Mouse (Mus musculus) thymus, postnatal 25 days (tissue): ENCODE measurements around the gene Pls1.

Experiments
- DNase-seq: peaks from one replicate; pipeline ENCODE4 v3.0.0; 2022

The Pls1 gene

DNA sequence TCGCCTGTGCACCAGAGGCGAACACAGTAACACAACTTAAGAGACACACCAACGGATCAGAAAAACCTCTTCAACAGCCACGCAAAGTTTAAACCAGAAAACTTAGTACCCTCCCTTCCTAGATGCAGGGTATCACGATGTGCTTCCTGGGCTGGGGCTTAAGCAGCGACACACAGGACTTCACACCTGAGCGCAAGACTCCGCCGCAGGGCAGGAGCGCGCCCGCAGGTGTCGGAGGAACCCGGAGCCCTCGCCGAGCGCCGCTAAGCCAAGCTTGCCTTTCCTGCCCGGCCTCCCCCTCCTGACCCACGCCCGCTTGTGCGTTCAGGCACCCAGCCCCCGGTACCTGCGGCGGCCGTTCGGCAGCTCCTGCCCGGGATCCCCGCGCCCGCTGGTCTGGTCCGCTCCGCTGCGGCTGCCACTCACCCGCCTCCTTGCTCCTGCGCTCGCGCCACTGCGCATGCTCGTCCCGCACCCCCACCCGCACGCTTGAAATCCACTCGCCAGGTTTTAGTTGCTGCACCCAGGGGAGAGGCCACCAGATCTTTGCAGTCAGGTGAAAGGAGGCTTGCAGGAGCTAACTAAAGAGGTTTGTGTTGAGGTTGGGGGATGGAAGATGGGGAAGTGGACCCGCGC is at the start of gene Pls1:
Gene Pls1, minus strand, starts transcription at position 487 of the 636 bp plus-strand sequence.
- peak; percentile 87 for DNase-seq

DNA sequence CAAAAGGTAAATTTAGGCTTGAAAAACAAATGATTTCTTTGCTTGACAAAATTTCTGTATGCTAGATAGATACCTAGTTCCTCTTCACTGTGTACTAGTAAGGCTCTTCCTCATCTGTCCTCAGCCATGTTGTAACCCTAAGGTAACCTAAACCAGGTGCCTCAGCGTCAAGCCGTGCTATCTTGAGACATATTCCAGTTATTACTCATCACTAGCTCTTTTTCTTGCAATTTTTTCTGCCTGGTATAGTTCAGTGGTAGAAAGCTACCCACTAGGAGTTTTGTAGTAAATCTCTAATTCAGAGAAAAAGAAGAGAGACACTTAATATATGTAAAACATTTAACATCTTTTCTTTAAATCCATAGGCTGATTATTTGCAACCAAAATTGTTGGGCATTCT is 37.6 kb upstream of the Pls1 start:
- DNase-seq = no peak

DNA sequence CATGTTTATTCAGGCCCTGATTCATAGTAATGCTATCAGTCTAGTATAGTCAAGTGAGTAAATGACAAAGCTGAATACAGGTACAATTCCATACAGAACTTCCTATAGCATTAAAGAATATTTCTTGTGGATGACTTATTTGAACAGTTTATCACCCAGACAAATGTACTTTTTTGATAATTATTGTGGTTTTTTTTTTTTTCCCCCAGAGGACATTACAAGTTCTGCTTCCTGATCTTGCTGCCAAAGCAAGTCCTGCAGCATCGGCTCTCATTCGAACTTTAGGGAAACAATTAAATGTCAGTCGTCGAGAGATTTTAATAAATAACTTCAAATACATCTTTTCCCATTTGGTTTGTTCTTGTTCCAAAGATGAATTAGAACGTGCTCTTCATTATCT is 33.1 kb upstream of the Pls1 start:
- no peak for DNase-seq

GRCm38 (mm10) chr9:95858027-95858570 is 13.0 kb upstream of the Pls1 start:
- peak; percentile 29 for DNase-seq

GRCm38 (mm10) chr9:95857414-95858026 is 12.4 kb upstream of the Pls1 start, which contains the start of gene Atr:
TSS of gene Atr (plus strand) at chr9:95857597.
- DNase-seq = peak; percentile 97

GRCm38 (mm10) chr9:95856004-95856403 is 10.9 kb upstream of the Pls1 start:
- no peak for DNase-seq

DNA sequence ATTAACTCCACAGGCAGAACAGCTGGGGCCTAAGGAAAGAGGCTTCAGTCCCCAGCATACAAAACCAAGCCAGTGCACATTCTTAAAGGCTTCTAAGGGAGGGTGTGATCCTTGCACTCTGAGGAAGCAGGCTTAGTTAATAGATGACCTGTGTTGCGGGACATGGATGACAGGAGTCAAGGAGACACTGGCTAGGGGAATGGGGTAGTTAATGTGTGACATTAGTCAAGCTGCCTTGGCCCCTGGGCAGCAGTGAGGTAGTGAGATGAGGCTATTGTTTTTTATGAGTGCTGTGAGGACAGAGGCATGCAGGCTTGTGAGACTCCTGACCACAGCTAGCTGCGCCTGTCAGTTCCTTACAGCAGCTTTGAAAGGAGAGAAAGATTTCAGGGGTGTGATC is 9.8 kb upstream of the Pls1 start:
- DNase-seq = no peak

DNA sequence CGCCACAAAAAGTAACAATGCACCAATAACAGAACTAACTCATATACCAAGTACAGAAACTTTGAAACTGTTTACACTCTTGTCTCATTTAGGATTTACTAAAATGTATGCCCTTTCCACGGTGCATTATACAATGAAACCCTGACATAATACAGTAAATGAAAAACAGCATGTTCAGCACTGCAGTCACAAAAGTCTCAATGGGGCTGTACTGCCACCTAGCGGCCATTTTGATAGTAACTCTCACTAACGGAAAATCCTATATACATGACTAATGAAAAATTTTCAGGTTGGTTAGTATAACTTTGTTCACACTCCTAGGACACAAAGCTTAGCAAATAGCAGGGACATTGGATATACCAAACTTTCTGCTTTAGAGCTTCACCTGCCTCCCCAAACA is 7.8 kb upstream of the Pls1 start:
- DNase-seq = peak; percentile 75

- DNase-seq = no peak
Observed at GRCm38 (mm10) chr9:95851671-95852070, 6.6 kb upstream of the Pls1 start.

DNA sequence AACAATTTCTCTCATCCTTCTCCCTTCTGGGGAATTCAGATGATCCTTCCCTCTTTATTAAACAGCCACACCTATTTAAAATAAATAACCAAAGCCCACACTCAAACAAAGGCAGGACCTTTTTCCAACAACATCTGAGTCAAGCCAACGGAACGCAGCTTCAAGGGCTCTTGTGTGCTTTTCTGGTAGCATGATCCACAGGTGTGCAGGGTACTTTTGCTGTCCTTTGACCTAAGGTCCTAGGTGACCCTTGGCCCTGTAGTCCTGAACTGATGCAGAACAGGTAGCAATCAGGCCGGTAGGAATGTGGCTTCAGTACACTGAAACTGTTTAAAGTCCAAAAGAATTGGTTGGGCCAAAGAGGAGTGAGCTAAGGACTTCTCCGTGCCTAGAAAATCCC is 600 bp upstream of the Pls1 start:
- no peak for DNase-seq

DNA sequence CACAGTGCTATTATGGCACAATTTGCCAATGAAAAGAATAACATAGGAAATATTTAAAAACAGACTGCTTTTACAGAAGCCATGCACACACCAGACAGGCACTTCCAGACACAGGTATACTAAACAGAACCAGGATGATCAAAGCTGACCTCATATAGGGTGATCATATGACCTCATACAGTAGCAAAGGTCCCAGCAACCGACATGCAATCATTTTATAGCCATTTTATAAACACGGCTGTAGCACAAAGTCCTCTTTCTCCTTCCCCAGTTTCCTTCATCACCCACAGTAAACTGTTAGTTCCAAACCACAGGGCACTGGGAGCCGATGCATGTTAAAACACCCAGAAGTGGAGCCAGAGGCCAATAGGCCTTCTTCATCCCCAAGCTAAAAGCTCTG is 5.7 kb downstream of the Pls1 start:
- DNase-seq = no peak

DNA sequence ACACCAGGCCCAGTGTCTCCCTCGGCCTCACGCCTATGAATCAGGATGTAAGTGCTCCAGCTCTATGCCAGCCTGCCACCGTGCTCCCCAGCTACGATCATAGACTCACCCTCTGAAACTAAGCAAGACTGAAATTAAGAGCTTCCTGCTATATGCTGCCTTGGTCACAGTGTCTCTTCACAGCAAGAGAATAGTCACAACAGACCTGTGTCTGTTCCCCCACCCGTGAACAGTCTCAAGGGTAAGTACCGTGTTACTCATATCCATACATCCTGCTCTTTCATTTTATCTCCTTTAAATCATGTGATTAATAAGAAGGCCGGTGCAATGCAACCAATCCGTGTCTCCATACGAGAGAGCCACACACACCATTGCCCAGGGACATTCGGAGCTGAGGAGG is 9.4 kb downstream of the Pls1 start:
- DNase-seq = no peak

DNA sequence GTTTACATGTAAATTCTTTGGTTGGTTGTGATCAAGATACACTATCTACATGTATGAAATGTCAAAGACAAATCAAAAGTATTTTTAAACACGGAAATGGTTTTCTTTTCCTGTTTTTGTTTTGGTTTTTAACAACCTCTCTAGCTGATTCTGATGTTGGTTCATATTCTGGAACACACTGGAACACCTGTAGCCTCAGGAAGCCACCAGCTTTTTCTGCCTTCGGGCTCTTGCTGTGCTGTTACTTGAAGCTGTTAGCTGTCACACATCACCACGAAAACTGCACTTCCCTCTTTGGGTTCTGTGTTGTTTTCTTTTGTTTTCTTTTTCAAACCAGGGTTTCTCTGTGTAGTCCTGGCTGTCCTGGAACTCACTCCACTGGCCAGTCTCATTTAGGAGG is 10.3 kb downstream of the Pls1 start:
- no peak for DNase-seq

GRCm38 (mm10) chr9:95832758-95833157 is 12.4 kb downstream of the Pls1 start:
- no peak for DNase-seq

- no peak for DNase-seq
Observed at GRCm38 (mm10) chr9:95827565-95827964, 17.5 kb downstream of the Pls1 start.

DNA sequence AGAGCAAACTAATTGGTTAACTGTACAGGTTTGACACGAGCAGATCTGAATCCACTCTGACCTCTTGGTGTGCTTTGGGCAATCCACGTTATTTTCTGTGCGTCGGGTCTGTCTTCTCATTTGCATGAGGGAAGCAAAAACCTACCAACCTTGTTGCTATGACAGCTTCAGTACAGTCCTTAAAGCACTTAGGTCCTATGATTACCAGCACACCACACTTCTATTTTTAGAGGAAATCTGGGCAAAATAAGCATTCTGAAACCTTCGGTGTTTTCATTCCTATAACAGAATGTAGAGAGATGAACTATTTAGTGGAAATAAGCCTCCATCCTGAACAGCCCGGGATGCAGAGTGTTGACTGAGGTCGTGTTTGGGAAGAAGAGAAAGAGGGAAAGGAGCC is 22.6 kb downstream of the Pls1 start:
- DNase-seq = no peak

- DNase-seq = no peak
Observed at GRCm38 (mm10) chr9:95815706-95816105, 29.4 kb downstream of the Pls1 start.

DNA sequence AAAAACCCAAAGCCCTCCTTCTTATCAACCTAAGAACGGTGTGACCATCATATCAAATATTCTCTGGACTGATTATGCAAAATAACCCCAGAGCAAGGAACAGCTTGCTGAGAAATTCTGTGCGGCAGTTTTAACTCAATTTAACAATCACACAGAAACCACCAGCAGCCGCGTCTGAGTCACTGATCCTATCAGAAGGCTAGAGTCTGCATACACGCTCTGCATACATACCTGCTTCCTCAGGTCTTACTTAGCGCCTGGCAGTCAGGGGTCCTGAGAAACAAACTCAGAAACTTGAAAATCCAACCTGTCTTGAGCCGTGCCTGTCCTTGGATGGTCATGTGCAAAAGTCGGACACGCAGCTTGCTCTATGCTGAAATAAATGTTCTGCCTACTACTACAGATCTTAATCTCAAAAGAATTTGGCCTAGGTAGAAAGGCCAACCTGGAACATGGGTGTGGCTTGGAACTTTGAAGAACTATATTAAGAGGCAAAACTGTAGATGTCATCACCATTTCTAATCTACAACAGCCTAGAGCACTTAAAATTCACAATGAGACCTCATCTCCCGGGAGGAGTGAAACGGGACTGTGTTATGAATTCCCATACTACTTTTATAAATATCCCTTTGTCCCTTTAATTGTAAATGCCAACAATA is 30.0 kb downstream of the Pls1 start:
- DNase-seq = no peak

DNA sequence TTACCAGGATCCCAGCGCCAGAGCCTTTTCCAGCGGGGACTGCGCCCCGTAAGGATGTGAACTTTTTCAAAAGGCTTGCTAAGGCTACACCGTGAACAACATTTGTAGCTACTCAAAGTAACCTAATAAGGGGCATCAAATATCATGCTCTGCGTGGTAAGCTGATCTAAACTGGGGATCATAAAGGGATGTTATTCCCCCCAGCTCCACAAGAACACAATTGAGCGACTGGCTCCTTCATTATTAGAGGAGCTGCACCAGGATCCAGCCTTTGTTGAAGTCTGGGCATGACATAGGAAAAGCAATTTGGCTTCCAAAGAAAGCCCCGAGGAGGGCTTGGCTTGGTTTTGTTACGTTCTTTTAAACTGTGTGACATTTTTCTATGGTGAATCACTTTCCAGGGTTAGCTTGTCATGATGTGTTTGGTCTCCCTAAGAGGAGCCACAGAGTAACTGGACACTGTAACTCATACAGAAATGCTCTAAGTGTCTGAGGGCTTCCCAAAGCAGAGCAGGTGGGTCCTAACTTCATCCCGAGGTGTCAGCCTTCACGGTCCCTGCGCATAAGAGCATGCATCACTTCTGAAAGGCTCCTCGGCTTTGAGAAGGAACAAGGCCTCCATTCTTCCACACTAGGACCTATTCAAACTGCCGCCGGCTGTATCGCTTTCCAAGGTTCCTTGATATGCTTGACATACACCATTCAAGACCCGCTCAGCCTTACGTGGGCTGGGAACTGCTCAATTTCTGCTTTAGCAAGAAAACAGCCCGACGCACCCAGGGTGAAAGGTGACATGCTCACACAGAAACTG is 31.2 kb downstream of the Pls1 start:
- DNase-seq = no peak

DNA sequence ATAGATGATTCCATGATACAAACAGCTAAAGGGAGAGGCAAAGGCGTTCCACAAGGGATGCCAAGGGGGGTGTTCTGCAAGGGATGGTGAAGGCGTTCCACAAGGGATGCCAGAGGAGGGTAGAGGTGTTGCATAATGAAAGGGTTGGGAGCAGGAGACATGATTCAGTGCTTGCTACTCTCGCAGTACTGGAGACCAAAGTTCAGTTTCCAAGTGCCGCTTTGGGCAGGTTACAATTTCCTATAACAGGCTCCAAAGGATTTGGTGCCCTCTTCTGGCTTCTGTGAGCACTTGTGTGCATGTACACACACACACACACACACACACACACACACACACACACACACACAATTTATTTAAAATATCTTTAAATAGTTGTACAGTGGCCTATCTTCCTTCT is 33.3 kb downstream of the Pls1 start:
- DNase-seq = no peak

DNA sequence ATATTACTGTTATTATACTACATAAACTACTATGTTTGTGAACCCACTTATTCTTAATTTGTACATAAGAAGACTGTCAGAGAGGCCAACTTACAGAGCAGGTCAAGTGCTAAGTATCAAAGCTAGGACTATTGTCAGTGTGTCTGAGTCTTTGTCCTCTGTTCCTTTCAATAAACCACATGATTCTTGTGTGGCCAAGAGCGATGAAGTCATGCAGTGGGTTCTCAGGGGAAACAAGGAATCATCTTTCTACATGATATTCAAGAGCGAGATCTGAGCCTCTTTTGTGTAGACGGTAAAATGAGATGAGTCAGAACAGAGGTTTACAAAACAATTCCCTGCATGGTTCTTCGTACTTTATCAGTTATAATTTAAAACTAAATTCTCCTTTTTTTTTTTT is 35.5 kb downstream of the Pls1 start:
- DNase-seq = no peak

GRCm38 (mm10) chr9:95805449-95805848 is 39.7 kb downstream of the Pls1 start:
- DNase-seq = no peak

DNA sequence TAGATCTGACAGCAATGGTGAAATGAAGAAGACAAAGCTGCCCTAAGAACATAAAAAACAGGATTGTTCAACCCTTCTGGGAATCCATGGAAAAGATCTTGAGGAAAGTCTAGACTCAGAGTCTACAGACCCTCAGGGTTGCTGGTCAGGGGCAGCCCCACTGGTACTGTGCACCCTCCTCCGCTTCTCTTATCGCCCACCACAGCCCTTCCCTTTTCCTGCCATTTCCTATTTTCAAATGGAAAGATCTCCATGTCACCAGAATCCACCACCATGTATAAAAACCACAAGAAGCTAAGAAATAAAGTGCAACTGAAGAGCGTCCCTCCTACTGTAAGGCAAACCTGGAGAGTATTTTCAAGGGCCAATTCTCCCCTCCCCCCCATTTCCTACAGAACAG is 41.3 kb downstream of the Pls1 start:
- DNase-seq = no peak
